Mouse (Mus musculus): ENCODE results near the gene Trove2. TPM values are rescaled to one million over a fixed set of nuclear protein-coding genes. Genes with fewer than 3 reads are reported as not detected.
A peak's percentile ranks its signal among the peaks of the same experiment; 100 is the strongest.
"Not testable (repeated sequence)": the region's sequence is repeated elsewhere in the genome, so short reads cannot be mapped to it uniquely, and the experiment has no call there.

The Trove2 gene
- polyA plus RNA-seq, 1 experiment from 2014 or later: 37.5 TPM

GRCm38 (mm10) chr1:143727701-143728445 is 49.0 kb downstream of the Trove2 start:
- H3K4me1 ChIP-seq (replicated peaks; ENCODE audit: control insufficient read depth, insufficient read depth, low read length): no peaks in the 10 kb centered on the region
- H3K9me3 ChIP-seq (ENCODE audit: control insufficient read depth, low read length): no peaks in the 10 kb centered on the region
- ATAC-seq (ENCODE audit: low FRiP score): no peak
- 87% methylated on average over 9 of the region's 9 CpGs for WGBS
- H3K4me3 ChIP-seq (ENCODE audit: low read depth, low read length): no peak overlapping the region
- DNase-seq (ENCODE audit: low spot score): no peak
- H3K4me2 ChIP-seq (replicated peaks; ENCODE audit: low read depth, low read length): no peak overlapping the region
- H3K27me3 ChIP-seq (ENCODE audit: control insufficient read depth, insufficient read depth, low read length): no peaks in the 10 kb centered on the region
- no peak overlapping the region for H3K27ac ChIP-seq (ENCODE audit: low read depth, low read length)
- no peak overlapping the region for H3K9ac ChIP-seq (ENCODE audit: low read depth, low read length)
- no peaks in the 10 kb centered on the region for H3K36me3 ChIP-seq (ENCODE audit: control insufficient read depth, insufficient read depth, low read length)

GRCm38 (mm10) chr1:143724456-143725064 is 52.3 kb downstream of the Trove2 start:
- Histone ChIP-seq H3K27me3 (ENCODE audit: control insufficient read depth, insufficient read depth, low read length) (no peaks in the 10 kb centered on the region), H3K36me3 (ENCODE audit: control insufficient read depth, insufficient read depth, low read length) (no peaks in the 10 kb centered on the region), H3K27ac (ENCODE audit: low read depth, low read length) (no peak overlapping the region), H3K4me3 (ENCODE audit: low read depth, low read length) (no peak overlapping the region), H3K9me3 (ENCODE audit: control insufficient read depth, low read length) (no peaks in the 10 kb centered on the region), H3K9ac (ENCODE audit: low read depth, low read length) (no peak overlapping the region), H3K4me1 (replicated peaks; ENCODE audit: control insufficient read depth, insufficient read depth, low read length) (no peaks in the 10 kb centered on the region), H3K4me2 (replicated peaks; ENCODE audit: low read depth, low read length) (no peak overlapping the region)
- ATAC-seq (ENCODE audit: low FRiP score) (no peak), DNase-seq (ENCODE audit: low spot score) (no peak)
- WGBS: 87% methylated on average over 5 of the region's 5 CpGs

GRCm38 (mm10) chr1:143716038-143716437 is 60.8 kb downstream of the Trove2 start, which contains the start of gene Glrx2:
Glrx2 (plus strand) TSS chr1:143716338.
- WGBS: no CpG with 5 or more reads among the region's 2 CpGs

GRCm38 (mm10) chr1:143710627-143710976 is 66.3 kb downstream of the Trove2 start:
- Histone ChIP-seq H3K9ac (ENCODE audit: low read depth, low read length) (no peak overlapping the region), H3K27me3 (ENCODE audit: control insufficient read depth, insufficient read depth, low read length) (no peaks in the 10 kb centered on the region), H3K4me2 (replicated peaks; ENCODE audit: low read depth, low read length) (no peak overlapping the region), H3K4me3 (ENCODE audit: low read depth, low read length) (no peak overlapping the region), H3K36me3 (ENCODE audit: control insufficient read depth, insufficient read depth, low read length) (no peaks in the 10 kb centered on the region), H3K9me3 (ENCODE audit: control insufficient read depth, low read length) (no peaks in the 10 kb centered on the region), H3K27ac (ENCODE audit: low read depth, low read length) (no peak overlapping the region), H3K4me1 (replicated peaks; ENCODE audit: control insufficient read depth, insufficient read depth, low read length) (no peaks in the 10 kb centered on the region)
- 83% methylated on average over 5 of the region's 5 CpGs for WGBS
- no peak; the same call in 1 of the 2 replicates for ATAC-seq (ENCODE audit: low FRiP score)
- DNase-seq (ENCODE audit: low spot score): no peak

More at GRCm38 (mm10) chr1:143716038-143716437, 60.8 kb downstream of the Trove2 start, which contains the start of gene Glrx2:
- DNase-seq (ENCODE audit: low spot score); H3K9me3 ChIP-seq (ENCODE audit: control insufficient read depth, low read length); H3K4me2 ChIP-seq (replicated peaks; ENCODE audit: low read depth, low read length); H3K36me3 ChIP-seq (ENCODE audit: control insufficient read depth, insufficient read depth, low read length); H3K4me3 ChIP-seq (ENCODE audit: low read depth, low read length); H3K27me3 ChIP-seq (ENCODE audit: control insufficient read depth, insufficient read depth, low read length); H3K27ac ChIP-seq (ENCODE audit: low read depth, low read length); ATAC-seq (ENCODE audit: low FRiP score); H3K4me1 ChIP-seq (replicated peaks; ENCODE audit: control insufficient read depth, insufficient read depth, low read length); H3K9ac ChIP-seq (ENCODE audit: low read depth, low read length): not testable (repeated sequence)

GRCm38 (mm10) chr1:143709966-143710626 is 66.8 kb downstream of the Trove2 start:
- no peaks in the 10 kb centered on the region for H3K36me3 ChIP-seq (ENCODE audit: control insufficient read depth, insufficient read depth, low read length)
- H3K4me3 ChIP-seq (ENCODE audit: low read depth, low read length): no peak overlapping the region
- H3K27ac ChIP-seq (ENCODE audit: low read depth, low read length): no peak overlapping the region
- H3K4me1 ChIP-seq (replicated peaks; ENCODE audit: control insufficient read depth, insufficient read depth, low read length): no peaks in the 10 kb centered on the region
- H3K9me3 ChIP-seq (ENCODE audit: control insufficient read depth, low read length): no peaks in the 10 kb centered on the region
- no peaks in the 10 kb centered on the region for H3K27me3 ChIP-seq (ENCODE audit: control insufficient read depth, insufficient read depth, low read length)
- DNase-seq (ENCODE audit: low spot score) (no peak), ATAC-seq (ENCODE audit: low FRiP score) (peak; percentile 77)
- no peak overlapping the region for H3K9ac ChIP-seq (ENCODE audit: low read depth, low read length)
- H3K4me2 ChIP-seq (replicated peaks; ENCODE audit: low read depth, low read length): no peak overlapping the region
- WGBS: 75% methylated on average over 7 of the region's 7 CpGs

GRCm38 (mm10) chr1:143708361-143708760 is 68.5 kb downstream of the Trove2 start:
- no peak overlapping the region for H3K27ac ChIP-seq (ENCODE audit: low read depth, low read length)
- no peaks in the 10 kb centered on the region for H3K4me1 ChIP-seq (replicated peaks; ENCODE audit: control insufficient read depth, insufficient read depth, low read length)
- no peak overlapping the region for H3K9ac ChIP-seq (ENCODE audit: low read depth, low read length)
- WGBS: 84% methylated on average over 6 of the region's 6 CpGs
- no peaks in the 10 kb centered on the region for H3K36me3 ChIP-seq (ENCODE audit: control insufficient read depth, insufficient read depth, low read length)
- DNase-seq (ENCODE audit: low spot score) (no peak), ATAC-seq (ENCODE audit: low FRiP score) (no peak)
- H3K27me3 ChIP-seq (ENCODE audit: control insufficient read depth, insufficient read depth, low read length): no peaks in the 10 kb centered on the region
- H3K9me3 ChIP-seq (ENCODE audit: control insufficient read depth, low read length): no peaks in the 10 kb centered on the region
- H3K4me2 ChIP-seq (replicated peaks; ENCODE audit: low read depth, low read length): no peak overlapping the region
- H3K4me3 ChIP-seq (ENCODE audit: low read depth, low read length): no peak overlapping the region

- Histone ChIP-seq H3K27ac (ENCODE audit: low read depth, low read length) (no peak overlapping the region), H3K9ac (ENCODE audit: low read depth, low read length) (no peak overlapping the region), H3K27me3 (ENCODE audit: control insufficient read depth, insufficient read depth, low read length) (no peaks in the 10 kb centered on the region), H3K4me1 (replicated peaks; ENCODE audit: control insufficient read depth, insufficient read depth, low read length) (no peaks in the 10 kb centered on the region), H3K4me2 (replicated peaks; ENCODE audit: low read depth, low read length) (no peak overlapping the region), H3K4me3 (ENCODE audit: low read depth, low read length) (no peak overlapping the region), H3K36me3 (ENCODE audit: control insufficient read depth, insufficient read depth, low read length) (no peaks in the 10 kb centered on the region), H3K9me3 (ENCODE audit: control insufficient read depth, low read length) (no peaks in the 10 kb centered on the region)
- ATAC-seq (ENCODE audit: low FRiP score) (no peak), DNase-seq (ENCODE audit: low spot score) (no peak)
- WGBS: 76% methylated on average over 4 of the region's 4 CpGs
These were observed 69.9 kb downstream of the Trove2 start for GRCm38 (mm10) chr1:143707006-143707405.

- Histone ChIP-seq H3K4me3 (ENCODE audit: low read depth, low read length) (peak within 1 kb of the TSS; percentile 65), H3K36me3 (ENCODE audit: control insufficient read depth, insufficient read depth, low read length) (no peaks in the 10 kb centered on the region), H3K27ac (ENCODE audit: low read depth, low read length) (peak within 1 kb of the TSS; percentile 90), H3K9me3 (ENCODE audit: control insufficient read depth, low read length) (no peaks in the 10 kb centered on the region), H3K27me3 (ENCODE audit: control insufficient read depth, insufficient read depth, low read length) (no peaks in the 10 kb centered on the region), H3K9ac (ENCODE audit: low read depth, low read length) (peak within 1 kb of the TSS; percentile 91), H3K4me1 (replicated peaks; ENCODE audit: control insufficient read depth, insufficient read depth, low read length) (no peaks in the 10 kb centered on the region), H3K4me2 (replicated peaks; ENCODE audit: low read depth, low read length) (peak within 1 kb of the TSS; percentile 65)
- WGBS: 0% methylated on average over 46 of the region's 74 CpGs
- DNase-seq (ENCODE audit: low spot score): peak; percentile 96
- peak; percentile 99 for ATAC-seq (ENCODE audit: low FRiP score)
These were observed 74.1 kb downstream of the Trove2 start, which contains the start of gene Cdc73 for GRCm38 (mm10) chr1:143702741-143703262. Cdc73 (minus strand) TSS chr1:143702893.

All from hindbrain, embryonic 11.5 days (tissue).